ENCODE assay signal across 27 mouse cellular contexts in the genomic region with DNA sequence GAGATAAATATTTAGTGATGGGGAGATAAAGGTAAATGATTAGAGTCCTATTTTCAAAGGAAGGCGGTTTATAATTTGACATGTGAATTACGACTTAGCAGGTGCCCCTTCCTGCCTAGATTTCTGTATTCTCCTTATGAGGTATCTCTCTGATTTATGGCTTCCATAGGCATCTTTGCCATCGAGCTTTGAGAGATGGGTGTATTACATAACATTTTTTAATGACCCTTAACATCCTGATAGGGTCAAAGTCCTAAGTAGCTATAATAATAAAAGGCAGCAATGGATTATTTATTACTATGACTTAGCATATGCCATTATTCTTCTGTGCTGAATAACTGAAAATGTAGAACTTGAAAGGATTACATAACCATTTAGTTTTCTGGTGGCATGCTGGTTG. TPM values are rescaled to one million over a fixed set of nuclear protein-coding genes. Genes with fewer than 3 reads are reported as not detected.
DNase-seq lines count a peak whose midpoint lies in the region; ATAC-seq lines count a peak whose summit lies in the region.
"Had no signal": no experiment of that assay in that cellular context is flagged by ENCODE, and none has a peak within 500 bp of the region (broad histone marks: within the 10 kb centered on the region; RNA-seq: fewer than 3 reads in every experiment).

No protein-coding gene starts in this region.

- 37% methylated on average over 3 of the region's 3 CpGs for WGBS in intestine, embryonic 14.5 days
- WGBS in intestine, embryonic 16.5 days = 34% methylated on average over 3 of the region's 3 CpGs

- no peak overlapping the region for H3K4me3 ChIP-seq in intestine, embryonic 14.5 days (ENCODE audit: low read depth, low read length)
- H3K4me3 ChIP-seq in intestine, embryonic 16.5 days (ENCODE audit: low read length) = no peak overlapping the region
- H3K4me3 ChIP-seq: embryonic facial prominence, embryonic 13.5 days; embryonic facial prominence, embryonic 15.5 days; erythroblast, embryonic 14.5 days; forebrain, embryonic 10.5 days; forebrain, embryonic 12.5 days had no signal

- H3K4me1 ChIP-seq in intestine, embryonic 14.5 days (replicated peaks; ENCODE audit: control insufficient read depth, insufficient read depth, low read length) = no peaks in the 10 kb centered on the region
- peaks cover 8% of the 10 kb centered on the region for H3K4me1 ChIP-seq in intestine, embryonic 16.5 days (ENCODE audit: control insufficient read depth, insufficient read depth, low read length)

- no peak overlapping the region for H3K4me2 ChIP-seq in intestine, embryonic 14.5 days (ENCODE audit: low read length)
- H3K4me2 ChIP-seq in intestine, embryonic 16.5 days (ENCODE audit: low read depth, low read length) = no peak overlapping the region
- H3K4me2 ChIP-seq: embryonic facial prominence, embryonic 13.5 days; embryonic facial prominence, embryonic 15.5 days; forebrain, embryonic 12.5 days had no signal

- ATAC-seq in intestine, embryonic 14.5 days (replicated peaks; ENCODE audit: low FRiP score, low TSS enrichment, low read depth) = peak; percentile 44; the same call in 1 of the 2 replicates
- peak; percentile 50 for ATAC-seq in intestine, embryonic 16.5 days
- ATAC-seq: activated CD4-positive, CD25-positive, alpha-beta regulatory T cell, adult 4 months; CD4-positive, CD25-positive, alpha-beta regulatory T cell, adult 4 months; forebrain, embryonic 14.5 days; forebrain, embryonic 16.5 days; Patski had no signal

- H3K36me3 ChIP-seq in intestine, embryonic 14.5 days (ENCODE audit: control insufficient read depth, insufficient read depth, low read length) = no peaks in the 10 kb centered on the region
- H3K36me3 ChIP-seq in intestine, embryonic 16.5 days (ENCODE audit: control insufficient read depth, insufficient read depth, low read length) = no peaks in the 10 kb centered on the region
- H3K36me3 ChIP-seq: embryonic facial prominence, embryonic 13.5 days; embryonic facial prominence, embryonic 15.5 days; forebrain, embryonic 10.5 days; forebrain, embryonic 12.5 days; G1E had no signal

- H3K27ac ChIP-seq in intestine, embryonic 14.5 days (ENCODE audit: low read depth) = no peak overlapping the region
- H3K27ac ChIP-seq in intestine, embryonic 16.5 days (ENCODE audit: low read length) = no peak overlapping the region
- H3K27ac ChIP-seq: embryonic facial prominence, embryonic 13.5 days; embryonic facial prominence, embryonic 15.5 days; forebrain, embryonic 10.5 days; forebrain, embryonic 12.5 days had no signal

- no peak overlapping the region for H3K9ac ChIP-seq in intestine, embryonic 14.5 days (ENCODE audit: low read length)
- no peak overlapping the region for H3K9ac ChIP-seq in intestine, embryonic 16.5 days (ENCODE audit: low read depth, low read length)
- H3K9ac ChIP-seq: embryonic facial prominence, embryonic 13.5 days; embryonic facial prominence, embryonic 15.5 days; forebrain, embryonic 12.5 days had no signal

- H3K9me3 ChIP-seq in intestine, embryonic 14.5 days (ENCODE audit: control insufficient read depth, low read length) = no peaks in the 10 kb centered on the region
- H3K9me3 ChIP-seq in intestine, embryonic 16.5 days (ENCODE audit: control insufficient read depth, low read length) = no peaks in the 10 kb centered on the region
- H3K9me3 ChIP-seq: embryonic facial prominence, embryonic 13.5 days; embryonic facial prominence, embryonic 15.5 days; forebrain, embryonic 10.5 days; forebrain, embryonic 12.5 days; G1E had no signal

- no peak for DNase-seq in intestine, embryonic 14.5 days (ENCODE audit: low spot score)
- peak; percentile 6 for DNase-seq in mesoderm, embryonic 11.5 days (ENCODE audit: low read depth, low spot score)
- no peak for DNase-seq in frontal cortex, postnatal 25 days (ENCODE audit: low spot score in 2 of 2)
- no peak for DNase-seq in kidney, adult 9 months
- DNase-seq: adrenal gland, adult 8-10 months; adrenal gland, postnatal 14 days; adrenal gland, postnatal 36 days; B cell, adult 2 months; cerebellum, adult 11-12 months; cerebellum, adult 2 months; cerebellum, adult 9-10 months; cerebellum, postnatal 10 days; cerebellum, postnatal 36 days; embryo, embryonic 11 days had no signal

- no peaks in the 10 kb centered on the region for H3K27me3 ChIP-seq in intestine, embryonic 14.5 days (replicated peaks; ENCODE audit: control insufficient read depth, insufficient read depth, low read length)
- no peaks in the 10 kb centered on the region for H3K27me3 ChIP-seq in intestine, embryonic 16.5 days (replicated peaks; ENCODE audit: control insufficient read depth, insufficient read depth, low read length)
- H3K27me3 ChIP-seq: CH12.LX; embryonic facial prominence, embryonic 13.5 days; embryonic facial prominence, embryonic 15.5 days had no signal

RNA-seq across cellular contexts. Expression of gene Abcb1a, which starts 4.8 kb away (rescaled TPM):
- polyA plus RNA-seq in intestine, embryonic 14.5 days (2014; fragmentation: Nextera tagmentation; extraction: Ambion mirVana) = 5.8 and 8.2 TPM in 2 replicates
- 9.0 and 11.9 TPM in 2 replicates for polyA plus RNA-seq in intestine, embryonic 16.5 days (2015; fragmentation: Nextera tagmentation; extraction: Ambion mirVana)
- polyA plus RNA-seq: erythroblast, embryonic 14.5 days; G1E had no signal

RNA-seq across cellular contexts. Expression of gene Rundc3b, which starts 41.9 kb away (rescaled TPM):
- 8.6 and 9.1 TPM in 2 replicates for polyA plus RNA-seq in intestine, embryonic 14.5 days (2014; fragmentation: Nextera tagmentation; extraction: Ambion mirVana)
- polyA plus RNA-seq in intestine, embryonic 16.5 days (2015; fragmentation: Nextera tagmentation; extraction: Ambion mirVana) = 5.4 and 6.1 TPM in 2 replicates
- polyA plus RNA-seq: erythroblast, embryonic 14.5 days had no signal
